Mouse (Mus musculus) embryo, embryonic 10 days (tissue): Measurements from ENCODE around the gene Lrrc10b.

Experiments used
- DNase-seq: peaks from one replicate; pipeline ENCODE4 v3.0.0-alpha.2; 2015; ENCODE audit warnings: low spot score

The Lrrc10b gene

GRCm38 (mm10) chr19:10456752-10457483, at the start of gene Lrrc10b:
Gene Lrrc10b (minus strand): TSS chr19:10457473.
- peak; percentile 80 for DNase-seq

GRCm38 (mm10) chr19:10502571-10502970, 45.3 kb upstream of the Lrrc10b start:
- DNase-seq = peak; percentile 84

GRCm38 (mm10) chr19:10500581-10500980, 43.3 kb upstream of the Lrrc10b start:
- DNase-seq = no peak

- no peak for DNase-seq
Measured at GRCm38 (mm10) chr19:10497512-10498160, 40.4 kb upstream of the Lrrc10b start.

GRCm38 (mm10) chr19:10496976-10497375, 39.7 kb upstream of the Lrrc10b start:
- DNase-seq = no peak

- DNase-seq = no peak
Measured at GRCm38 (mm10) chr19:10495670-10496069, 38.4 kb upstream of the Lrrc10b start.

GRCm38 (mm10) chr19:10486264-10486738, 29.0 kb upstream of the Lrrc10b start:
- peak; percentile 88 for DNase-seq

- DNase-seq = peak; percentile 88
Measured at GRCm38 (mm10) chr19:10482703-10483102, 25.4 kb upstream of the Lrrc10b start, which contains the start of gene Ppp1r32. Gene Ppp1r32 (minus strand): TSS chr19:10482928.

- DNase-seq = no peak
Measured at GRCm38 (mm10) chr19:10479541-10479940, 22.3 kb upstream of the Lrrc10b start.

GRCm38 (mm10) chr19:10473779-10474178, 16.5 kb upstream of the Lrrc10b start:
- DNase-seq = no peak

GRCm38 (mm10) chr19:10472958-10473357, 15.7 kb upstream of the Lrrc10b start:
- no peak for DNase-seq

GRCm38 (mm10) chr19:10469171-10469658, 11.9 kb upstream of the Lrrc10b start:
- DNase-seq = no peak

GRCm38 (mm10) chr19:10464427-10464826, 7.2 kb upstream of the Lrrc10b start:
- DNase-seq = peak; percentile 68

GRCm38 (mm10) chr19:10461584-10461983, 4.3 kb upstream of the Lrrc10b start:
- DNase-seq = no peak

- DNase-seq = no peak
Measured at GRCm38 (mm10) chr19:10459907-10460306, 2.6 kb upstream of the Lrrc10b start.

GRCm38 (mm10) chr19:10458096-10458495, 823 bp upstream of the Lrrc10b start:
- DNase-seq = no peak

- peak; percentile 95 for DNase-seq
Measured at GRCm38 (mm10) chr19:10457484-10457800, 169 bp upstream of the Lrrc10b start.

GRCm38 (mm10) chr19:10455437-10455806, 1.9 kb downstream of the Lrrc10b start:
- DNase-seq = no peak

GRCm38 (mm10) chr19:10454718-10455436, 2.4 kb downstream of the Lrrc10b start:
- DNase-seq = no peak

GRCm38 (mm10) chr19:10449708-10450107, 7.6 kb downstream of the Lrrc10b start:
- peak; percentile 88 for DNase-seq

GRCm38 (mm10) chr19:10449190-10449589, 8.1 kb downstream of the Lrrc10b start:
- no peak for DNase-seq

GRCm38 (mm10) chr19:10448275-10448674, 9.0 kb downstream of the Lrrc10b start:
- DNase-seq = no peak
